Mouse (Mus musculus): Measurements from ENCODE around the gene Pnpla2. TPM values are rescaled to one million over a fixed set of nuclear protein-coding genes. Genes with fewer than 3 reads are reported as not detected.
"Not testable (repeated sequence)": the region's sequence is repeated elsewhere in the genome, so short reads cannot be mapped to it uniquely, and the experiment has no call there.

Gene Pnpla2
- total RNA-seq (2021) = 100 to 1,000 TPM; 387 to 566 TPM
- long read RNA-seq, experiment 1, transcript Pnpla2-203 (9 exons, 2,625 nt) = major isoform, 148 of 205 reads
- long read RNA-seq, experiment 1, partial matches to known transcripts = 55 of 205 reads
- long read RNA-seq, experiment 1, other reads (novel, unspliced or antisense) = 2 of 205 reads
- long read RNA-seq, experiment 2, transcript Pnpla2-203 (9 exons, 2,625 nt) = major isoform, 90 of 150 reads
- long read RNA-seq, experiment 2, partial matches to known transcripts = 59 of 150 reads
- long read RNA-seq, experiment 2, other reads (novel, unspliced or antisense) = 0 of 150 reads

DNA sequence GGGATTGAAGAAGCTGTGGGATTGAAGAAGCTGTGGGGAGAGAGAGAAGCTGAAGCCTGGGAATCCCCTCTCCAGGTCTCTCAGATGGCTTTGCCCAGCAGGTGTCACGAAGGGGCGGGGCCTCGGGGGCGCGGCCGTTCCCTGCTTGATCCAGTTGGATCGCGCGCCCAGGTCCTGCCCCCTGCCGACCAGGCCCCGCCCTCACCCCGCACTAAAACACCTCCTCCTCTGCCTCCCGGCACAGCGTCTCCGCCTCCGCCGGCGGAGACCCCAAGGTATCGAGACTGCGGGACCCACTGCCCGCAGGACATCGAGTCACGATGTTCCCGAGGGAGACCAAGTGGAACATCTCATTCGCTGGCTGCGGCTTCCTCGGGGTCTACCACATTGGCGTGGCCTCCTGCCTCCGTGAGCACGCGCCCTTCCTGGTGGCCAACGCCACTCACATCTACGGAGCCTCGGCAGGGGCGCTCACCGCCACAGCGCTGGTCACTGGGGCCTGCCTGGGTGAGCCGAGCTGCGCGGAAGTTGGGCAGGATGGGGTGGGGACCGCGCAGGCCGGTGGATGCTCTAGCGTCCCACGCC is at the start of gene Pnpla2:
Gene Pnpla2, plus strand, starts transcription at position 232 of the 585 bp plus-strand sequence.
- peak; percentile 96 to 97 for DNase-seq

DNA sequence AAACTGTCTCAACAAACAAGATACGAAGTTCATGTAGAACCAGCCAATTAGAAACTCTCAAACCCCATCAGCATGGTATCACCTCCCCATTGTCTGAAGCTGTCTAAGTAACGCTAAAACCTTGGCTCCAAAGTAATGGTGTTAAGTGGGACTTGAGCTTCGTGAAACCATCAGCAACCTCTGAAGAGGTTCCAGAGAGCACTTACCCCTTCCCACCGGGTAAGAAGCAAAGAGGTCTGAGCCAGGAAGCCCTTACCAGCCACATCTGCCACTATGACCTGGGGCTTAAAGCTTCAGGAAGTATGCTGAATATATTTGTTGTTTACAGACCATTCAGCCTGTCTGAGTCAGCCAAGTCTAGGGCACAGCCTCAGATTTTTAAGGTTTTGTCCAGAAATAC is 49.5 kb upstream of the Pnpla2 start:
- no peak for DNase-seq

DNA sequence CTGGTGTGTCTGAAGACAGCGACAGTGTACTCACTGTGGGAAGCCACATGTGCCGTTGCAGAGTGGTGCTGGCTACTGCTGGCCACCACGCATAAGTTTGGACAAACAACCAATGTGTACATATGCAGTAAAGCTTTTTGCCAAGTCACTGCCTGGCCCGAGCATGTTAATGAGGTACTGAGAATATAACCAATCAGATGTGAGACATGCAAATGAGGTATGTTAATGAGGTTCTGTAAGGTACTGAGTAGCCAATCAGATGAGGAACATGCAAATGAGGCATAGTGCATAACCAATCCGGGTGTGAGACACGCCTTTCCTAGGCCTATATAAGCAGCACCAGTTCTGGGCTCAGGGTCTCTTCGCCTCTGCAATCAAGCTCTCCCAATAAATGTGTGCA is 47.3 kb upstream of the Pnpla2 start:
- DNase-seq = not testable (repeated sequence)

DNA sequence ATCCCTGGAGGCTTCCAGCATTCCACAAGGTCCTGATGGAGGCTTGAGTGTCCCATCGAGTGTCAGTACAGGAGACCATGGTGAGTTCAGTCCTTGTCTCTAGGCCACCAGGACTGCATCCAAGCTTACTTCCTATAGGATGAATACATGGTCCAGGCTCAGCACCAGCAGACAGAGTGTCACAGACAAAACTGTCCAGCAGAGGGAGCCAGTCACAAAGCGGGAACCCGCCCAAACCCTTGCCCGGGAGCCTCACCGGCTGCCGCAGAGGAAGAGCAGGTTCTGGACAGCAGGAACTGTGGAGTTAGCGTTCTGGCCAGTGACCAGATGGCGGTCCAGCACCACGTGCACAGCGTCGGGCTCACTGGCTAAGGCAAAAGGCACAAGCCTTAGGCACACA is 46.2 kb upstream of the Pnpla2 start:
- DNase-seq = peak; percentile 88 to 94

DNA sequence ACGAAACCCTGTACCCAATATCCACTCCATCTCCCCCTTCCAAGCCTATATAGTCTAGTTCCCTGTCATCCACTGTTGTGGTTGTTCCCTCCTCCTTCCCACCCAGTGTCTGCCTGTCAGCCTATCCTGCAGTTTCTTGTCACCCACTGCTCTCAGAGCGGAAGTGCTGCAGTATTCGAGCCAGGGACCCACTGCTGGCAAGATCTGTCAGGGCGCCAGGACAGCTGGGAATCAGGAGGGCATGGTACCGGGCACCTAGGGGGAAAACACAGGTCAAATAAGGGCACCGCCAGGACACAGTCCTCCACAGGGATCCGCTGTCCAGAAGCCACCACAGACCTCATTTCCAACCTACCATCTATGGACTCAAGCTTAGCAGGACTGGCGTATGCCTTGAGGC is 44.4 kb upstream of the Pnpla2 start:
- no peak for DNase-seq

DNA sequence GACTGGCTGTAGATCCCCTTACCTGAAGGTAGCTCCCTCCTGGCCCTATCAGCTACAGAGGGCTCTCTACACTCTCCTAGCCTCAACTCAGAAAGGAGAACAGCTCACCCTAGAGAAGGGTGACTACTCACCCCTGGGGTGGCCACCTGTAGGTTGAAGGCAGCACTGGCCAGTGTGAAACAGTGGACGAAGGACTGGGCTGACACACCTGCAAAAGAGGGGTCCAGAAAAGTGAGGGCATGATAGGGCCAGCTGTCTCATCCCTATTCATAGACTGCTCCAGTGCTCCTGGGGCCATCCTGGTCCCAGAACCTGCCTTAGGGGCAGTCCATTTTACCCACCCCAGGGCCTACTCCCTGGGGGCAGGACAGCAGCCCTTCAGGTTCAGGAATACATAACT is 43.3 kb upstream of the Pnpla2 start:
- DNase-seq = no peak

DNA sequence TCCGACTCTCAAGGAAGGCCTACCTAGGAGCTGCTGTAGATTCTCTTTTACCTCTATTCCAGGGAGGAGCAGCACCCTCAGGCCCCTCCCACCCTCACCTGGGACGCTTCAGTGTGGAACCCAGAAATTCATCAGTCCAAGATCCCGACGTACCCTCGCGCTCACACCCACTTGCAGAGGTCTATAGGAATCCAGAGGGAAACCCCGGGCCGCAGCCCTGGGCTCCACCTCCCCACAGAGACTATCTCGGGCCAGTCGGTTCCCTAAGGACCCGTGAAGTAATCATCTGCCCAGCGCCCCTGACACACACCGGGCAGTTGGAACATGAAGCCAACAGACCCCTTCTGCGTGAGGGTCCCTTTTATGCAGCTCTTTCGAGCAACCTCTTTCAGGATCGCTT is 41.7 kb upstream of the Pnpla2 start:
- DNase-seq = no peak

DNA sequence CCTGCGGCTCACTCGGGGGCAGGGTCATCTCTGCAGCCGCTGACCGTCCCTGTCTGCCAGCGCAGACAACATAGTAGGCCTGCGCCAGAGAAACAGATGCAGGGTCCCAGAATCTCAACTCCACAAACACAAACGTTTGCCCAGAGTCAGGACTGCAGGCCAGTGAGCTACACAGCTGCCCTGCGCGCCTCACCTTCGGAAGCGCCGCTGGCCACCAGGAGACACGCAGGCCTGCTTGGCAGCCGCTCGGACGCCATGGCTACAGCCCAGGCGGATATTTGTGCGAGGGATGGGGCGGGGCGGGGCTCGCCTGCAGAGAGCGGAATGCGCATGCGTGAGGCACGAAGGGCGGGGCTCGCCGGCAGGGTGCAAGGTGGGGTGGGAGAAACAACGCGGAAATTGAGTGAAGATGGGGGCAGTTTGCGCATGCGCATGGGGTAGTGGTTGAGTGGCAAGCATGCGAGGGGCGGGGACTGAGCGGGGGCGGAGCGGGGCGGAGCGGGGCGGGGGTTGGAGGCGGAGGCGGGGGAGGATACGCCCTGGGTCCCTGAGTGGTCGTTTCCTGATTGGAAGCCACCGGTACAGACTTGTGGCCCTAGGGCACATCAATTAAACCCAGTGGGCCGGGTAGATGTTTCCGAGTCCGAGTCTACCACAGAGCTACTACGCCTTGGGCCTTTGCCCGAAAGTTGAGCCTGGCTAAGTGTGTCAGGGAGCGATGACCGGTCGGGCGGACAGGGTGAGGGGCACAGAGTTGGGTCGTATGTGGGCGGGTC is 41.0 kb upstream of the Pnpla2 start, which contains the start of gene Gatd1:
Gene Gatd1, minus strand, starts transcription at position 328 of the 776 bp plus-strand sequence.
- peak; percentile 99 for DNase-seq

DNA sequence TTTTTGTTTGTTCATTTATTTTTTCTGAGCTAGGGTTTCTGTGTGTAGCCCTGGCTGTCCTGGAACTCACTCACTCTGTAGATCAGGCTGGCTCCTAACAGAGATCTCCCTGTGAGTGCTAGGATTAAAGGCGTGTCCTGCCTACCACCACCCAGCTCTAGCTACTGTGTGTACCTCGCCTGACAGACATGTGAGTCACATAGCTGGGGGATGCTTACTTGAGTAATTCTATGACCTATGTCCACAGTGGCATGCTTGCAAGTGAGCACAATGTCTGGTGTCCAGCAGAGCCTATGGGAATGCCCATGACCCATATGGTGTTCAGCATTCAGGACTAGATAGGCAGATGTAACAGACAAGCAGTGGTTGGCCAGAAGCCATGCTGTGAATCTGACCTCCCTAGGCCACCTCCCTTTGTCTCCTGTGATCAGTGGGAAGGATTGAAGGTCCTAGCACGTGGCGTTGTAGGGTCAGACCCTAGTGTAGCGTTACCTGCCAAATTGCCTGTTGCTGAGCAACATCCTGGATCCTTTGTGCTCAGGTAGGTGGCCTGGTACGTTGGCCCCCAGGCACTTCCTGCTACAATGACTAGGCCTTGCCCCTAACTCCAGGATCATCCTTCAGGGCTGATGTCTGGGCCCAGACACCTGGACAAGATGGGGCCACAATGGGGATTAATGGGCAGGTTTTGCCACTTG is 38.7 kb upstream of the Pnpla2 start:
- DNase-seq = no peak

DNA sequence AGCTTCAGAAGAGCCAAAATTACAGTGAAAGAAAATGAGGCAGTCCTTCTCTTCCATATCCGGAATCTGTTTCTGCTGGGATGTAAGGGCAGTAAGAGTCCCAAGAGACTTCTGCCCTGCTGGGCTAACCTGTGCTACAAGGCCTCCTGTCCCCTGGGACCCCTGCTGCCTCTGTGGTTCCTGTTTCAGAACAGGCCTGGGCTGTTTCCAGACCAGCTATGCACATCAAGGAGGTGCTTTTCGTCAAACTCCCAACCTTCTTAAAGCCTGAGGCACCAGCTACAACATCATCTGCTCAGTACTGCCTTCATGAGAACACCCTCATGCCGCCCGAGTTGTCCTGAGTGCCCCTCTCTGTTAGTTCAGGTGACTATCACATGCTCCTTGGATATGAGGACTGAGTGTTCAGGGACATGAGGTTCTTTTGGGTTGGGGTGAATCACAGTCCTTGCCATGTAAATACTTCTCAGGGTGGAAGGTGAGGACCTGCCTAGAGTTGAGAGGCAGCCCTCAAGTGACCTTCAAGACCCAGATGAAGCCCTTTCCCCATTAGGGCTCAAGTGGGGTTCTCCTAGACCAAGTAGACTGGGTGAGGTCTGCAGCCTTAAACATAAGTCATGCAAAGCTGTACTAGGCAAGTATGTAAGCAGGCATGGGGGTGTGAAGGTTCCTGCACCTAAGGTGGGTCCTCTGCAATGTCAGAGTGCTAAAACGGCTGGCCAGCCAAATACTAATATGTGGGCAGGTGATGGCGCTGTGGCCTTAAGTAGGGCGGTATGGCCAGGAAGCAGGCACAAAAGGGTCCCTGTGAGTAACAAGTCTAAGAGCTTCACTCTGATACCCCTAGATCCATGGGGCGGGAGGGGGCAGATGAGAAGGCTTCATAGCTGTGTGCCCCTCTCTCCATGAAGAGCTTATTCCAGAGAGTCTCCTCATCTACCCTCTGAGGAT is 37.0 kb upstream of the Pnpla2 start:
- no peak for DNase-seq

DNA sequence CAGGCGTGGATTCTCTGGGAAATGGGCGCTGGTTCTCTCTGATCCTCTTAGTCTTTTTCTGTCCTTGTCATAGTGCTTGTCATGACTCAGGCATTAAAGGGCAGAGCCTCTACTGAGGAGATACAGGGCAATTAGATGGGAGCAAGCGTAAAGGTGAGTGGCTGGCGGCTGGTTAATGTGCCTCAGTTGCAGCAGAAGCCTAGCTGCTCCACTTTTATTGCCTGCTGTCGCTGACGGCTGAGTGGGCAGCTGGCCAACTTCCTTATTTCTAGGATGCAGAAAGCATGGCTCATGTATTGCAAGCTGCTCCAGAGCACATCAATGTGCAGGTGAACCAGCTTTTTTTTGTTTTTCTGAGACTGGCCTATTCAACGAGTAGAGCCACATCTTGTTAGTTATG is 36.0 kb upstream of the Pnpla2 start:
- DNase-seq = no peak

DNA sequence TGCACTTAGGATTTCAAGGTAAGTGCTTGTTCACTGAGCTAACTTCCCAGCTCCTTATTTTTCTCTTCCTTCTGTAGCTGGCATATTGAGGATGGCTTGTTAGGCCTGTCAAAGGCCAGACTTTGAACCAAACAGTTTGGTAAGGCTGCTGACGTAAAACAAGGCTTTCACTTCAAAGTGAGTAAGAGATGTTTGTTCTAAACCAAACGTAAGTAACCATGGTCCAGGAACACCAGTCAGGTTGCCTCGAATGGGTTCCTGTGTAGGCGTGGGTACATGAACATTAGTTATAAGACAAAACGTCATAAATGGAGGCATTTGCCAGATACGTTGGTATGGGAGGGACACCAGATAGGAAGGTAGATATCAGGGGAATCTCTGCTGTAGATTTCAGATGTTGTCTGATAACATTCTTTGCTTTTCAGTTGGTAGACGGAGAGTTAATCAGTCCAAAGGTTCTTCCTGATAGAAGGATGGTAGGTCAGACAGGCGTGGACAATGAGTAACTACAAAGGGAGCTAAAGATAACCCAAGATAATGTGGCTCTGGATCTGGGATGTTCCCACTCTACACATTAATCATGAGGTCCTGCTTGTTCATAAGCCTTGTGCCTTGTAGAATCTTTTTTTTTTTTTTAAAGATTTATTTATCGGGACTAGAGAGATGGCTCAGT is 34.8 kb upstream of the Pnpla2 start:
- no peak for DNase-seq

DNA sequence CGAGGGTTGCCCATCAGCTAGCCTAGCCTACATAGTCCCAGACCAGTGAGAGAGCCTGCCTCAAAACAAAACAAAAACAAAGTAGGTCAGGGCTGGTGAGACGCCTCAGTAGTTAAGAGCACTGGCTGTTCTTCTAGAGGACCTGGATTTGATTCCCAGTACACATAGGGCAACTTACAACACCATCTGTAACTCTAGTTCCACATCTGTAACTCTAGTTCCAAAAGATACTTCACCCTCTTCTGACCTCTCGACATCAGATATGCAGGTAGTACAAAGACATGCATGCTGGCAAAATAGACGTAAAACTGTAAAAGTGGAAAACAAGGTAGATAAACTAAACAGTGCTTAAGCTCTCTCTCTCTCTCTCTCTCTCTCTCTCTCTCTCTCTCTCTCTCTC is 31.2 kb upstream of the Pnpla2 start:
- DNase-seq = no peak

DNA sequence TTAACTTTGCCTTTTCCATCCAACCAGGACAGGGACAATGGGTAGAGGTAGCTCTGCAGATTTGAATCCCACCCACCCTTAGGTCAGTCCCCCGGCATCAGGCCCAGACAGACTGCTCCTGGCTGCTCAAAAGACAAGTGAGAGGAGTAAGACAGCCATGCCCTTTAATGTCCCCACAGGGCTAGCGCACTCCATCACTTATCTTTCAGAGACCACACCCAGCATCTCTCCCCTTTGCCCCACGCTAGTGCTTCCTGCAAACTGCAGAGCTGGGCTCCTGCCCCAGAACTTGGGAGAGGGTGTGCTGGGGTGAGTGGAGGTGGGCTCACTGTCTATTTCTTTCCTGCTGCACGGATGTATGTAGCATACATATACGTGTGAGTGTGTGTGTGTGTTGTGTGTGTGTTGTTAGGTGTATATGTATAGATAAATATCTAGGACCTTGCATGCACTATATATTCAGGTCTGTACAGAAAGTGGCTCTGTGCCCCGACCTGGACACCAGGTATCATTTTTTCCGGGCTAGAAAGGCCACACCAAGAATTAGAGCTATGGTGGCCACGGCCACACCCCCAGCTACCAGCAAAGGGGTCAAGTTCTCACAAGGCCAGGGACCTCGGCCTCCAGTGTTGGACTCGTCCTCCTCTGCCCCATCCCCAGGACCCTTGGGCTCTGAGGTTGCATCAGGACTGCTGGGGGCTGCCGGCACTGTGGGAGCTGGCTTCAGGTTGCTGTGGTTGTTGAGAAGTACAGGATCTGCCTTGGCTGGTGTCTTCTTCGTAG is 27.9 kb upstream of the Pnpla2 start:
- no peak for DNase-seq

DNA sequence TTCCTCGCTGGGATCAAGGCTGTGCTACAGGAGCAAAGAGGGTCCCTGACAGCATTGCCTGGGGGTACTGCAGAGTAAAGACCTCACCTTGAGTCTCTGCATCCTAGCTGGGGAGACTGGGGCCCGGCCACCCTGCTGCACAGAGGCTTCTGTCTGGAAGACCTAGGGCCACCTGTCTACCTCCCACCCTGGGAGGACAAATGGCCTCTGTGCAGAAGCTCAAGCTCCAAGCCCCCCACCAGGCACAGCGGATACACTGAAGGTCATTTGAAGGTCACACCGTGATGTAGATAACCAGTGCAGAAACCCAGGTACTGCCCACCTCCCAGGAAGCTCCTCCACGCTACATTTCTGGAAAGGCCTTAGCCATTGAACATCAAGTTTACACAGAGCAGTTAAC is 26.3 kb upstream of the Pnpla2 start:
- DNase-seq = no peak

DNA sequence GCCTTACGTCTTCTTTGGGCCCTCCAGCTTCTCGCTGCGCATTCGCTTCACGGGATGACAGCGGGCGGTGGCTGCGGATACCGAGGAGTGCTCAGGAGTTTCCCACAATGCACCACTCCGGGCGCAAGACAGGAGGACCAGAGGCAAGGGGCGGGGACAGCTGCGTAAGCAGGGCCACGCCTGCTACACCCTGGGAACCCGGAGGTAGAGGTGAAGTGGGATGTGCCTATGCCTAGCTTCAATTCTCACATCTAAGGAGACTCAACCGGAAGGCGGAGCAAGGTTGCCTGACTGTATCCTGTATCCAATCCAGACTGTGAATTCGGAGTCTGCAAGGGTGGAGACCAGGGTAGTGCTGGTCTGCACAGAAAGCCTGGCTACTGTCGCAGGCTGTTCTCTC is 25.7 kb upstream of the Pnpla2 start, which contains the start of gene Cend1:
Gene Cend1, minus strand, starts transcription at position 182 of the 400 bp plus-strand sequence.
- peak; percentile 62 to 64 for DNase-seq

DNA sequence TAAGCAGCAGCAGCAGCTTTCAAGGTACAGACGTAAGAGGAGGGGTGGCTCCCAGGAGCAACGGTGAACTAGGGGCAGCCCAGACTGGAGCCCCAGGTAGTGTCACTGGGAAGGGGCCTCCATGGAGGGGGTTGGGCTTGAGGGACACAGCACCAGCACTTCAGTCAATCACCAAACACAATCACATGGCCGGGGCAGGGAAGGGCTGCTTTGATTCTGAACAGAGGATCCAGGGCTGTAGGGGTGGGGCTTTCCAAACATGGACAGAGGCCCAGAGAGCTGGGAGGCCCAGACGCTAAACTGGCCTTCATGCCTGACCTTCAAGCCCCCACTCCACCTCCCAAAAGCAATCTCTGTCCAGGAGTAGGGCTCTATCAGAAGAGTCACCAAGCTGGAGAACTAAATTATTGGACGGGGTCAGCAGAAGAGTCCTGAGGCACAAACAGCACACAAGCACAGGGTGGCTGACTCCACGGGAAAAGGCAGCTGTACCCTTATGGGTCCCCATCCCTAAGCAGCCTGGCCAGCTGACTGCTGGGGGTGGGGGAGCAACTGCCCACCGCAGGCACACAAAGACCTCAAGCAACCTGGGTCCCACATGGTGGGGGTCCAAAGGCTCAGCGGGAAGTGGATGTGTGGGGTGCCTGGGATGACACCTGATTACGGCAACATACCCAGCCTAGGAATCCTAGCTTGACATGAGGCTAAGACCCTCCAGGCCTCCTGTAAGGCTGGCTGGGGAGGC is 25.0 kb upstream of the Pnpla2 start:
- DNase-seq = no peak

DNA sequence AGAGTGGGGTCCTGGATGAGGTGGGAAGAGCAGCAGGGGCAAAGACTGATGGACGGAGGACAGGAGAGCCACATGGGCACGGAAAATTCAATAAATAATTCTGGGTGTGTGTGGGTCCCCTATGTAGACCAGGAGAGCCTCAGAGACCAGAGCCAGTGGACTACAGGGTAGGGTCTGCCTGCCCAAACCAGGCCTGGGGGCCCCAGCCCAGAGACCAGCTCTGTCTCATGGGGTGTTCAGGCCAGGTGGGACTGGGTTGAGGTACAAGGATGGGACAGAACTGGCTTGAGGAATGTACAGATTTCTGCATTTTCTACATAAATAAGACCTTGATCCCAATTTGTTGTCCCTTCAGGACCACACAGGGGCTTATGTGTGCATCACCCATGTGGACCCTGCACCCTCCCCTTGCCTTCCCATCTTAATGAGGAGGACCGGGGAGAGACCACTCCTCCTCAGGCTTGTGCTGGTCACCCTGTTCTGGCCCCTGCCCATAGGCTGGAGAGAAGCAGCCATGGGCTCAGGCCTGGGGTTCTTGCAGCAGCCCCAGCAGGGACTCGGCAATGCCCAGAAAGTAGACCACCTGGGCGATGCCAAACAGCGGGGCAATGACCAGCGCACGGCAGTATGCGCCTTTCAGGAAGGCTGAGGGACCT is 24.3 kb upstream of the Pnpla2 start:
- DNase-seq = no peak
